Comparison of ENCODE assay signal across 8 mouse cellular contexts in genomic region chr8:111056158-111056663, GRCm38 (mm10). TPM values are rescaled to one million over a fixed set of nuclear protein-coding genes. Genes with fewer than 3 reads are reported as not detected.
DNase-seq lines count a peak whose midpoint lies in the region; ATAC-seq and TF ChIP-seq lines count a peak whose summit lies in the region.

Exosc6 (plus strand) TSS chr8:111056339.

- WGBS in heart, embryonic 12.5 days, result under 1% methylated on average over 68 of the region's 68 CpGs
- under 1% methylated on average over 51 of the region's 68 CpGs for WGBS in kidney, postnatal 0 days
- WGBS in liver, embryonic 11.5 days, result under 1% methylated on average over 66 of the region's 68 CpGs
- WGBS in stomach, embryonic 14.5 days, result under 1% methylated on average over 65 of the region's 68 CpGs

- peak; percentile 96 for TF ChIP-seq CTCF in kidney, postnatal 0 days (IDR thresholded peaks at IDR 0.05; ENCODE audit: low read depth)

- peak; percentile 93 for ATAC-seq in erythroblast, adult 5-6 weeks (replicated peaks; ENCODE audit: low FRiP score, poor library complexity, severe bottlenecking)
- ATAC-seq in heart, embryonic 12.5 days (ENCODE audit: insufficient number of reproducible peaks, low FRiP score), result peak; percentile 91
- peak; percentile 88 for ATAC-seq in kidney, postnatal 0 days (replicated peaks; ENCODE audit: low FRiP score, low read depth)
- ATAC-seq in liver, embryonic 11.5 days (replicated peaks; ENCODE audit: low FRiP score), result peak; percentile 90
- peak; percentile 89 for ATAC-seq in stomach, embryonic 14.5 days (ENCODE audit: insufficient number of reproducible peaks, insufficient read depth, low FRiP score, low read depth)

- H3K27me3 ChIP-seq in heart, embryonic 12.5 days (replicated peaks), result no peaks in the 10 kb centered on the region
- H3K27me3 ChIP-seq in kidney, postnatal 0 days (ENCODE audit: insufficient read depth, low read length), result no peaks in the 10 kb centered on the region
- no peaks in the 10 kb centered on the region for H3K27me3 ChIP-seq in liver, embryonic 11.5 days (replicated peaks; ENCODE audit: control insufficient read depth, insufficient read depth, low read length)
- H3K27me3 ChIP-seq in stomach, embryonic 14.5 days (ENCODE audit: control insufficient read depth, insufficient read depth, low read length), result no peaks in the 10 kb centered on the region

- H3K9ac ChIP-seq in heart, embryonic 12.5 days, result peak within 1 kb of the TSS; percentile 87
- H3K9ac ChIP-seq in kidney, postnatal 0 days (ENCODE audit: low read depth, low read length), result peak within 1 kb of the TSS; percentile 81
- peak within 1 kb of the TSS; percentile 96 for H3K9ac ChIP-seq in liver, embryonic 11.5 days (ENCODE audit: low read depth, low read length)
- peak within 1 kb of the TSS; percentile 95 for H3K9ac ChIP-seq in stomach, embryonic 14.5 days (replicated peaks; ENCODE audit: low read depth, low read length)

- peaks cover 31% of the 10 kb centered on the region for H3K4me1 ChIP-seq in heart, embryonic 12.5 days (replicated peaks)
- H3K4me1 ChIP-seq in kidney, postnatal 0 days (replicated peaks; ENCODE audit: insufficient read depth, low read length), result peaks cover 3% of the 10 kb centered on the region; the same call in 1 of the 2 replicates
- H3K4me1 ChIP-seq in liver, embryonic 11.5 days (replicated peaks; ENCODE audit: control insufficient read depth, insufficient read depth, low read length), result peaks cover 36% of the 10 kb centered on the region
- peaks cover 9% of the 10 kb centered on the region; the same call in 1 of the 2 replicates for H3K4me1 ChIP-seq in stomach, embryonic 14.5 days (ENCODE audit: control insufficient read depth, insufficient read depth, low read length)

- no peaks in the 10 kb centered on the region for H3K9me3 ChIP-seq in heart, embryonic 12.5 days (replicated peaks)
- H3K9me3 ChIP-seq in kidney, postnatal 0 days (replicated peaks; ENCODE audit: low read length), result no peaks in the 10 kb centered on the region
- no peaks in the 10 kb centered on the region for H3K9me3 ChIP-seq in liver, embryonic 11.5 days (ENCODE audit: control insufficient read depth, low read length)
- no peaks in the 10 kb centered on the region for H3K9me3 ChIP-seq in stomach, embryonic 14.5 days (ENCODE audit: control insufficient read depth, low read depth, low read length)

- H3K36me3 ChIP-seq in heart, embryonic 12.5 days, result peaks cover 55% of the 10 kb centered on the region
- peaks cover 40% of the 10 kb centered on the region for H3K36me3 ChIP-seq in kidney, postnatal 0 days (ENCODE audit: insufficient read depth, low read length)
- peaks cover 46% of the 10 kb centered on the region for H3K36me3 ChIP-seq in liver, embryonic 11.5 days (ENCODE audit: control insufficient read depth, insufficient read depth, low read length)
- H3K36me3 ChIP-seq in stomach, embryonic 14.5 days (ENCODE audit: control insufficient read depth, insufficient read depth, low read length), result peaks cover 41% of the 10 kb centered on the region

- peak within 1 kb of the TSS; percentile 84 for H3K27ac ChIP-seq in heart, embryonic 12.5 days (ENCODE audit: poor library complexity, severe bottlenecking)
- peak within 1 kb of the TSS; percentile 88 for H3K27ac ChIP-seq in kidney, postnatal 0 days
- H3K27ac ChIP-seq in liver, embryonic 11.5 days (ENCODE audit: low read depth, low read length), result peak within 1 kb of the TSS; percentile 91
- H3K27ac ChIP-seq in stomach, embryonic 14.5 days (ENCODE audit: low read length), result peak within 1 kb of the TSS; percentile 88

- peak; percentile 91 to 93 for DNase-seq in B cell, adult 2 months
- peak; percentile 97 for DNase-seq in brain, adult 2 months (ENCODE audit: low read depth, low spot score)
- DNase-seq in kidney, postnatal 0 days (ENCODE audit: low spot score), result peak; percentile 97
- peak; percentile 90 for DNase-seq in liver, embryonic 11.5 days (ENCODE audit: low spot score)
- DNase-seq in naive thymus-derived CD4-positive, alpha-beta T cell, adult 2 months (ENCODE audit: low read depth), result peak; percentile 95

- peak within 1 kb of the TSS; percentile 82 for H3K4me3 ChIP-seq in heart, embryonic 12.5 days
- peak within 1 kb of the TSS; percentile 96 for H3K4me3 ChIP-seq in kidney, postnatal 0 days (replicated peaks; ENCODE audit: low read depth, low read length)
- peak within 1 kb of the TSS; percentile 95 for H3K4me3 ChIP-seq in liver, embryonic 11.5 days (ENCODE audit: low read depth, low read length)
- peak within 1 kb of the TSS; percentile 95 for H3K4me3 ChIP-seq in stomach, embryonic 14.5 days (ENCODE audit: low read depth, low read length)

- peak within 1 kb of the TSS; percentile 99 for H3K4me2 ChIP-seq in heart, embryonic 12.5 days
- H3K4me2 ChIP-seq in kidney, postnatal 0 days (ENCODE audit: low read length), result peak within 1 kb of the TSS; percentile 96
- peak within 1 kb of the TSS; percentile 97 for H3K4me2 ChIP-seq in liver, embryonic 11.5 days
- H3K4me2 ChIP-seq in stomach, embryonic 14.5 days (replicated peaks; ENCODE audit: low read depth, low read length), result peak within 1 kb of the TSS; percentile 97

RNA-seq across cellular contexts. Expression of gene Exosc6, which starts in this region (rescaled TPM):
- total RNA-seq in erythroblast, adult 5-6 weeks (2015; ENCODE audit: low replicate concordance), result 6.5 and 7.3 TPM in 2 replicates
- total RNA-seq in erythroblast, adult 5-6 weeks (2017; ENCODE audit: low replicate concordance), result not detected in 2 replicates
- 10.9 and 11.6 TPM in 2 replicates for polyA plus RNA-seq in heart, embryonic 12.5 days (2016; fragmentation: Nextera tagmentation; extraction: Ambion mirVana)
- polyA plus RNA-seq in kidney, postnatal 0 days (2015; fragmentation: Nextera tagmentation; extraction: Ambion mirVana), result 29.8 and 37.6 TPM in 2 replicates
- 25.7 and 31.6 TPM in 2 replicates for polyA plus RNA-seq in liver, embryonic 11.5 days (2014; fragmentation: Nextera tagmentation; extraction: Ambion mirVana)
- polyA plus RNA-seq in stomach, embryonic 14.5 days (2014; fragmentation: Nextera tagmentation; extraction: Ambion mirVana), result 13.2 and 13.8 TPM in 2 replicates

Comparison
In these comparisons a context has a peak if more than half of its experiments do, and no peak if none do; other contexts are left out.
1. Peak in every context shown above with its lines: DNase-seq, ATAC-seq, H3K4me3 ChIP-seq and H3K27ac ChIP-seq.